Mouse (Mus musculus): Measurements from ENCODE around the gene Dnpep.

Dnpep gene

GRCm38 (mm10) chr1:75317241-75318201 lies at the start of gene Dnpep:
Gene Dnpep, minus strand, starts transcription at chr1:75317990.
- Histone ChIP-seq H3K4me1 (replicated peaks; ENCODE audit: low read depth, low read length) (peaks cover 29% of the 10 kb centered on the region), H3K4me3 (replicated peaks; ENCODE audit: low read length) (peak within 1 kb of the TSS; percentile 95), H3K9me3 (ENCODE audit: low read length) (no peaks in the 10 kb centered on the region), H3K36me3 (ENCODE audit: insufficient read depth, low read length) (peaks cover 31% of the 10 kb centered on the region), H3K27me3 (ENCODE audit: insufficient read depth, low read length) (no peaks in the 10 kb centered on the region)
- no peak for TF ChIP-seq NANOG (IDR thresholded peaks at IDR 0.05; ENCODE audit: borderline replicate concordance, low read length)
- no peak for TF ChIP-seq POU5F1 (IDR thresholded peaks at IDR 0.05; ENCODE audit: borderline replicate concordance, low read length)
- TF ChIP-seq CTCF (conservative IDR thresholded peaks at IDR 0.05; ENCODE audit: low read length): peak; percentile 19; the same call in 1 of the 2 replicates

- H3K4me1 ChIP-seq (replicated peaks; ENCODE audit: low read depth, low read length): peaks cover 35% of the 10 kb centered on the region
These were observed 47.8 kb upstream of the Dnpep start for GRCm38 (mm10) chr1:75365510-75366137.

GRCm38 (mm10) chr1:75363868-75364267 lies 46.1 kb upstream of the Dnpep start:
- H3K36me3 ChIP-seq (ENCODE audit: insufficient read depth, low read length): no peaks in the 10 kb centered on the region
- peaks cover 32% of the 10 kb centered on the region for H3K4me1 ChIP-seq (replicated peaks; ENCODE audit: low read depth, low read length)
- no peak overlapping the region for H3K4me3 ChIP-seq (replicated peaks; ENCODE audit: low read length)
- no peak for TF ChIP-seq POU5F1 (IDR thresholded peaks at IDR 0.05; ENCODE audit: borderline replicate concordance, low read length)
- no peak for TF ChIP-seq NANOG (IDR thresholded peaks at IDR 0.05; ENCODE audit: borderline replicate concordance, low read length)
- TF ChIP-seq CTCF (conservative IDR thresholded peaks at IDR 0.05; ENCODE audit: low read length): no peak
- peaks cover 4% of the 10 kb centered on the region; the same call in 1 of the 2 replicates for H3K9me3 ChIP-seq (ENCODE audit: low read length)
- peaks cover 63% of the 10 kb centered on the region for H3K27me3 ChIP-seq (ENCODE audit: insufficient read depth, low read length)

More at GRCm38 (mm10) chr1:75365510-75366137, 47.8 kb upstream of the Dnpep start:
- Histone ChIP-seq H3K4me3 (replicated peaks; ENCODE audit: low read length) (no peak overlapping the region), H3K9me3 (ENCODE audit: low read length) (no peaks in the 10 kb centered on the region), H3K27me3 (ENCODE audit: insufficient read depth, low read length) (peaks cover 62% of the 10 kb centered on the region), H3K36me3 (ENCODE audit: insufficient read depth, low read length) (no peaks in the 10 kb centered on the region)
- TF ChIP-seq CTCF (conservative IDR thresholded peaks at IDR 0.05; ENCODE audit: low read length) (no peak), NANOG (IDR thresholded peaks at IDR 0.05; ENCODE audit: borderline replicate concordance, low read length) (no peak), POU5F1 (IDR thresholded peaks at IDR 0.05; ENCODE audit: borderline replicate concordance, low read length) (no peak)

GRCm38 (mm10) chr1:75361750-75362149 lies 44.0 kb upstream of the Dnpep start:
- Histone ChIP-seq H3K4me3 (replicated peaks; ENCODE audit: low read length) (peak overlapping the region; percentile 55; the same call in 1 of the 2 replicates), H3K4me1 (replicated peaks; ENCODE audit: low read depth, low read length) (peaks cover 32% of the 10 kb centered on the region), H3K9me3 (ENCODE audit: low read length) (peaks cover 9% of the 10 kb centered on the region; the same call in 1 of the 2 replicates), H3K27me3 (ENCODE audit: insufficient read depth, low read length) (peaks cover 67% of the 10 kb centered on the region), H3K36me3 (ENCODE audit: insufficient read depth, low read length) (no peaks in the 10 kb centered on the region)
- TF ChIP-seq CTCF (conservative IDR thresholded peaks at IDR 0.05; ENCODE audit: low read length): no peak
- TF ChIP-seq NANOG (IDR thresholded peaks at IDR 0.05; ENCODE audit: borderline replicate concordance, low read length): no peak
- TF ChIP-seq POU5F1 (IDR thresholded peaks at IDR 0.05; ENCODE audit: borderline replicate concordance, low read length): no peak

GRCm38 (mm10) chr1:75361123-75361522 lies 43.3 kb upstream of the Dnpep start:
- no peaks in the 10 kb centered on the region for H3K36me3 ChIP-seq (ENCODE audit: insufficient read depth, low read length)

GRCm38 (mm10) chr1:75360112-75361031 lies 42.6 kb upstream of the Dnpep start, which contains the start of gene Des:
Gene Des, plus strand, starts transcription at chr1:75360329.
- H3K4me1 ChIP-seq (replicated peaks; ENCODE audit: low read depth, low read length): peaks cover 32% of the 10 kb centered on the region
- peaks cover 59% of the 10 kb centered on the region for H3K27me3 ChIP-seq (ENCODE audit: insufficient read depth, low read length)
- peak within 1 kb of the TSS; percentile 74 for H3K4me3 ChIP-seq (replicated peaks; ENCODE audit: low read length)
- peaks cover 9% of the 10 kb centered on the region; the same call in 1 of the 2 replicates for H3K9me3 ChIP-seq (ENCODE audit: low read length)
- TF ChIP-seq CTCF (conservative IDR thresholded peaks at IDR 0.05; ENCODE audit: low read length) (no peak), POU5F1 (IDR thresholded peaks at IDR 0.05; ENCODE audit: borderline replicate concordance, low read length) (no peak), NANOG (IDR thresholded peaks at IDR 0.05; ENCODE audit: borderline replicate concordance, low read length) (no peak)
- no peaks in the 10 kb centered on the region for H3K36me3 ChIP-seq (ENCODE audit: insufficient read depth, low read length)

More at GRCm38 (mm10) chr1:75361123-75361522, 43.3 kb upstream of the Dnpep start:
- TF ChIP-seq CTCF (conservative IDR thresholded peaks at IDR 0.05; ENCODE audit: low read length) (no peak), POU5F1 (IDR thresholded peaks at IDR 0.05; ENCODE audit: borderline replicate concordance, low read length) (no peak), NANOG (IDR thresholded peaks at IDR 0.05; ENCODE audit: borderline replicate concordance, low read length) (no peak)
- H3K4me3 ChIP-seq (replicated peaks; ENCODE audit: low read length): no peak overlapping the region
- peaks cover 63% of the 10 kb centered on the region for H3K27me3 ChIP-seq (ENCODE audit: insufficient read depth, low read length)
- peaks cover 9% of the 10 kb centered on the region; the same call in 1 of the 2 replicates for H3K9me3 ChIP-seq (ENCODE audit: low read length)
- peaks cover 32% of the 10 kb centered on the region for H3K4me1 ChIP-seq (replicated peaks; ENCODE audit: low read depth, low read length)

GRCm38 (mm10) chr1:75359346-75359745 lies 41.6 kb upstream of the Dnpep start:
- peaks cover 51% of the 10 kb centered on the region for H3K27me3 ChIP-seq (ENCODE audit: insufficient read depth, low read length)

More at GRCm38 (mm10) chr1:75359346-75359745, 41.6 kb upstream of the Dnpep start:
- peaks cover 32% of the 10 kb centered on the region for H3K4me1 ChIP-seq (replicated peaks; ENCODE audit: low read depth, low read length)
- no peaks in the 10 kb centered on the region for H3K36me3 ChIP-seq (ENCODE audit: insufficient read depth, low read length)
- H3K4me3 ChIP-seq (replicated peaks; ENCODE audit: low read length): no peak overlapping the region
- TF ChIP-seq CTCF (conservative IDR thresholded peaks at IDR 0.05; ENCODE audit: low read length) (no peak), NANOG (IDR thresholded peaks at IDR 0.05; ENCODE audit: borderline replicate concordance, low read length) (no peak), POU5F1 (IDR thresholded peaks at IDR 0.05; ENCODE audit: borderline replicate concordance, low read length) (no peak)
- peaks cover 9% of the 10 kb centered on the region; the same call in 1 of the 2 replicates for H3K9me3 ChIP-seq (ENCODE audit: low read length)
